Mouse (Mus musculus) G1E (cell line): ENCODE measurements around the gene Ttll8. TPM values are rescaled to one million over a fixed set of nuclear protein-coding genes. Genes with fewer than 3 reads are reported as not detected.

Experiments
- ATAC-seq: 2 replicates; pipeline ENCODE4 v1.8.0; 2016; ENCODE audit warnings: mild to moderate bottlenecking; ENCODE audit not compliant: insufficient number of reproducible peaks, poor library complexity, low FRiP score, severe bottlenecking; ENCODE audit errors: extremely low read depth
- DNase-seq: peaks from one replicate; pipeline ENCODE4 v3.0.0; 2012; ENCODE audit warnings: low spot score
- H3K27me3 ChIP-seq: 2 replicates; pipeline ENCODE4 v1.6.1; 2012; ENCODE audit warnings: mild to moderate bottlenecking, low read length, inconsistent platforms; ENCODE audit not compliant: insufficient read depth
- H3K36me3 ChIP-seq: replicated peaks from 2 replicates; pipeline ENCODE3; 2012; ENCODE audit warnings: mild to moderate bottlenecking, inconsistent platforms
- H3K4me1 ChIP-seq: 2 replicates; pipeline ENCODE4 v1.6.1; 2012; ENCODE audit warnings: low read depth, low read length, inconsistent platforms, mixed read lengths; ENCODE audit not compliant: insufficient read depth
- H3K4me3 ChIP-seq: 2 replicates; pipeline ENCODE4 v1.5.1; 2012; ENCODE audit warnings: low read depth, mild to moderate bottlenecking, inconsistent platforms, low read length, moderate library complexity, mixed read lengths
- H3K9me3 ChIP-seq: replicated peaks from 2 replicates; pipeline ENCODE4 v1.6.1; 2012; ENCODE audit warnings: inconsistent platforms
- CTCF ChIP-seq: IDR thresholded peaks from 2 replicates; pipeline ENCODE4 v1.5.1; 2012; ENCODE audit warnings: low read depth, low read length, inconsistent platforms, mixed read lengths
- GATA1 ChIP-seq: IDR thresholded peaks from 2 replicates; pipeline ENCODE4 v1.6.1; 2012; ENCODE audit warnings: borderline replicate concordance, low read length, inconsistent platforms, mixed read lengths
- GATA2 ChIP-seq: IDR thresholded peaks from 2 replicates; pipeline ENCODE4 v1.6.1; 2012; ENCODE audit warnings: low read depth, low read length, inconsistent platforms, borderline replicate concordance
- POLR2AphosphoS5 ChIP-seq: IDR thresholded peaks from 2 replicates; pipeline ENCODE4 v1.6.1; 2012; ENCODE audit warnings: low read depth, low read length, inconsistent platforms; ENCODE audit not compliant: insufficient replicate concordance
- TAL1 ChIP-seq: conservative IDR thresholded peaks from 2 replicates; pipeline ENCODE4 v1.6.1; 2012; ENCODE audit warnings: low read depth, low read length, inconsistent platforms, mixed read lengths
- polyA plus RNA-seq: library from polyadenylated mRNA; stranded (reverse); fragments of >175 nt; gene quantifications from 2 replicates; pipeline ENCODE4 v1.2.3, GENCODE M21; 2012
- total RNA-seq, 2 experiments: library from RNA; stranded (forward) in 1 of 2; stranded (reverse) in 1 of 2; fragments of 200-1000 nt in 1 of 2; fragments of >200 nt in 1 of 2; fragmentation: Nextera tagmentation in 1 of 2; gene quantifications; 2 replicates each; pipeline ENCODE4 v1.2.3; 2014 to 2017

The Ttll8 gene
- total and polyA plus RNA-seq, 3 experiments: 0.49 TPM; not detected in 2

DNA sequence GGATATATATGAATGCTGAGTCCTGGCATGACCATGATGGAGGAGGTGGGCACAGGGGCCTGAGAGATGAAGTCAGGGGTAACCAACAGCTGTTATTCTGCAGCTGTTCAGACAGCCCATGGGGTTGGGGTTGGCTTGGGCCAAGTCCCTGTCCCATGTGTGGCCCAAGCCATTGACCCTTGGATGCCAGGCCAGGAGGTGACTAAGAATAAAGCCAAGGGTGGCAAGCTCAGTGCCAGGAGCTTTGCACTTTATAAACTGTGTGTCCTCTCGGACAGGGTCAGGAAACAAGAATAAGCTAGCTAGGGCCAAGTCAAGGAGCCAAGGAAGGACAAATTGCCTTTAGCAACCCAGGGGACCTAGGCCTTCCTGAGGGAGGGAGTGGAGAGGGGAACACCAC is 62.0 kb downstream of the Ttll8 start:
- no peak overlapping the region for H3K4me3 ChIP-seq
- TF ChIP-seq GATA2 (no peak), POLR2AphosphoS5 (no peak), TAL1 (no peak), CTCF (no peak), GATA1 (no peak)
- peaks cover 10% of the 10 kb centered on the region for H3K4me1 ChIP-seq
- no peaks in the 10 kb centered on the region for H3K9me3 ChIP-seq
- no peak for DNase-seq
- peaks cover 32% of the 10 kb centered on the region for H3K27me3 ChIP-seq
- ATAC-seq: no peak
- H3K36me3 ChIP-seq: no peaks in the 10 kb centered on the region

DNA sequence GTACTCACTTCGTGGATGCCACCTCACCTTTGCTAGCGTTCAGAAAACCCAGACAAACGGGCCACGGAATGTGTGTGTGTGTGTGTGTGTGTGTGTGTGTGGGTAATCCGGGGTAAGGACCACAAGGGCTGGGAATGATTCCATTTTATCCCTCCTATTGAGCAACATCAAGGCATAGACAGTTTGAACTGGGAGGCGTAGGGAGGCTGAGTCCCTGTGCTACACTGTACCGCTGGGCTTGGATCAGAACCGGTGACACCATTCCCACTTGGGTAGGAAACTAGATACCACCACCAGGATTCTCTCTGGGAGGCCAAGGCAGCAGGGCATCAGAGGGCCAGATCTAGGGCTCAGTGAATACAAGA is 62.6 kb downstream of the Ttll8 start:
- Histone ChIP-seq H3K36me3 (no peaks in the 10 kb centered on the region), H3K9me3 (no peaks in the 10 kb centered on the region), H3K4me3 (no peak overlapping the region), H3K4me1 (peaks cover 10% of the 10 kb centered on the region), H3K27me3 (peaks cover 34% of the 10 kb centered on the region)
- ATAC-seq (no peak), DNase-seq (no peak)
- TF ChIP-seq GATA2: no peak
- TF ChIP-seq GATA1: no peak
- no peak for TF ChIP-seq TAL1
- TF ChIP-seq CTCF: no peak

DNA sequence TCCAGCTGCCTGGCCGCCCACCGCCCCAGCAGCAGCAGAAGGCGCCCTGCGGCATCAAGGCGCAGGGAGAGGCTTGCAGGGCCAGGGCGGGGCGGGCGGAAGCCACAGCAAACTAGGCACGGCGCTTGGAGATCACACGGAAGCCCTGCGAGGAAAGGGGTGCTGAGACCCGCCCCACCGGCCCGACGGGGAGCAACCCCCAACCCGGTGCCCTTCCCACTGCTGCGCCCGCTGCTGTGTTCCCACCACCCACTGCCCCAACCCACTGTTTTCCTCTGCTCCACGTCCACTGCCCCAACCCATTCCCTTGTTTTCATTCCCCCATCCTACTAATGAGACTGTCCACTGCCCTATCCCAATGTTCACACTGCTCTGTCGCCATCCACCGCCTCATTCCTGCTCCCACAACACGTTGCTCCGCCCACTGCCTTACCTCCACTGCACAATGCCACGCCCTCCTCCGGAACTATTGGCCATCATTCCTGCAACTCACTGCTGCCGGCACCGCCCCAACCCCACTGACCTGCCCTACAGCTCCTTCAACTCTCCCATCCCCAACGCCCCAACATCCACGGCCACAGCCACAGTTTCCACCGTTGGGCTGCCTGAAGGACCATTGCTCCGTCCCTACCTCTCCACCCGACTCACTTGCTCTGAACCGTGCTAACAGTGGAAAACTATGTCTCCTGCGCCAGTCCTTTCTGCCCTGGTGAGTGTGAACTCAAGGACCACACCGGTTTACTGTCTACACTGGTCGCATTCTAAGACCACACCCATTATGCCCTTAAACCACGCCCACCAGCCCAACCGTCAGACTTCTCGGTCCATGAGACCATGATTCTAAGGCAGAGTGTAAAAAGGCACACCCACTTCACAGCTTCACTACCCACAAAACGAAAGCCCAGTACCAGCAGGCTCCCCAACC is 63.2 kb downstream of the Ttll8 start:
- TF ChIP-seq GATA1: no peak
- no peak for TF ChIP-seq TAL1
- no peak for TF ChIP-seq POLR2AphosphoS5
- TF ChIP-seq GATA2: no peak
- no peak for TF ChIP-seq CTCF
- Histone ChIP-seq H3K27me3 (peaks cover 35% of the 10 kb centered on the region), H3K4me1 (peaks cover 10% of the 10 kb centered on the region), H3K36me3 (no peaks in the 10 kb centered on the region), H3K9me3 (no peaks in the 10 kb centered on the region), H3K4me3 (peak overlapping the region; percentile 24; the same call in 1 of the 2 replicates)
- no peak for DNase-seq
- no peak for ATAC-seq

DNA sequence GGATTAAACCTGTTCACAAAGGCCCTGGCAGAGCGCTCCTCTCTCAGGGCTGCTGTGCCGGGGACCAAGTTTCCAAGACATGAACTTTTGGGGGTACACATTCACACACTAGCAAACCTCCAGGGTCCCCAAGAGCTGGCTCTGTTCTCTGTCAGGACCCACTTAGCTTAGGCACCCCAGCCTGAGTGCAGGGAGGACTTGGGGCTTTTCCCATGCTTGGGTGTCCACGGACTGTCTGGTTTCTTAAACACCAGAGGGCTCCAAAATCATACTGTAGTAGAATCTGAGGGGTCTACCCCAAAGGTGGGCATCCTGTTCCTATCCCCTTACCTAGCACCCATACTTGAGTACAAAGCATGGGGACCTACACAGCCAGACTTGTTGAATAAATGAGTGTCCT is 64.2 kb downstream of the Ttll8 start:
- no peaks in the 10 kb centered on the region for H3K36me3 ChIP-seq
- peaks cover 10% of the 10 kb centered on the region for H3K4me1 ChIP-seq
- H3K27me3 ChIP-seq: peaks cover 40% of the 10 kb centered on the region
- no peaks in the 10 kb centered on the region for H3K9me3 ChIP-seq
- H3K4me3 ChIP-seq: no peak overlapping the region
- DNase-seq (no peak), ATAC-seq (no peak)
- TF ChIP-seq TAL1 (no peak), CTCF (no peak), GATA1 (no peak), POLR2AphosphoS5 (no peak), GATA2 (no peak)

DNA sequence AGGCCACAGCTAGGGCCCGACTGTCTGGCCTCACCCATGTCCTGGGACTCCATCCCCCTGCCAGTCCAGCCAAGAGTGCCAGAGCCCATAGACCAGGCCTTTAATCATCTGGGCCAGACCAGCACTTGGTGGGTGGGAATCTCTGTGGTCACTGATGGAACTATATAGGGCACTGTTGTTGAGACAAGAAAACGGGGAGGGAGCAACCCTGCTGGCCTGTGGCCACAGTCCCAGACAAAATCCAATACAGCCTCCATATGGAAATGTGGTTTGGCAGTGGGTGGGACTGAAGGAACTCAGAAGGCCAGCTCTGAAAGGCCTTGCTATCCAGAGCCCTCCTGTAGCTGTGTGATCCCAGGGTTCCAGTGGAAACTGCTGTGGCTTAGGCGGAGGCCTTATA is 65.2 kb downstream of the Ttll8 start:
- H3K4me3 ChIP-seq: no peak overlapping the region
- peaks cover 40% of the 10 kb centered on the region for H3K27me3 ChIP-seq
- peaks cover 10% of the 10 kb centered on the region for H3K4me1 ChIP-seq
- DNase-seq: no peak
- no peak for TF ChIP-seq TAL1
- ATAC-seq: no peak
- H3K36me3 ChIP-seq: no peaks in the 10 kb centered on the region
- H3K9me3 ChIP-seq: no peaks in the 10 kb centered on the region

DNA sequence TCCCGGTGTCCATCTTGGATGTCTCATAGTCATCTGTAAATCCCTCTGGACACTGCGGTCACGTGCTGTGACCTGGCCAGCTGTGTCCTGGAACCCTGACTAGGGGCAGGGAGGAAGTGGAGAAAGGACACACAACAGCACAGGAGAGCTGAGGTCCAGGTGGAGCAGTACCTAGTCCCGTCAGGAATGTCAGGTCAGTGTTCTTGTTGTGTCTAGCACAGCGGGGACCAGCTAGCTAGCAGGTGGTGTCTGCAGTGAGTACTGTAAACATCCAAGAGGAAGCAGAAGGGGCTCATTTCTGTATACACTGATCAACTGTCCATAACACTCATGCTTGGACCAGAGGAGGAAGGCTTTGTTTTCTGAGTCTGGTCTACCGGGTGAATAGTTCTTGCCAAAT is 68.8 kb downstream of the Ttll8 start:
- no peaks in the 10 kb centered on the region for H3K4me1 ChIP-seq
- no peaks in the 10 kb centered on the region for H3K9me3 ChIP-seq
- no peak for TF ChIP-seq GATA2
- no peaks in the 10 kb centered on the region for H3K36me3 ChIP-seq
- no peak overlapping the region for H3K4me3 ChIP-seq
- ATAC-seq: no peak
- H3K27me3 ChIP-seq: peaks cover 32% of the 10 kb centered on the region
- DNase-seq: no peak

DNA sequence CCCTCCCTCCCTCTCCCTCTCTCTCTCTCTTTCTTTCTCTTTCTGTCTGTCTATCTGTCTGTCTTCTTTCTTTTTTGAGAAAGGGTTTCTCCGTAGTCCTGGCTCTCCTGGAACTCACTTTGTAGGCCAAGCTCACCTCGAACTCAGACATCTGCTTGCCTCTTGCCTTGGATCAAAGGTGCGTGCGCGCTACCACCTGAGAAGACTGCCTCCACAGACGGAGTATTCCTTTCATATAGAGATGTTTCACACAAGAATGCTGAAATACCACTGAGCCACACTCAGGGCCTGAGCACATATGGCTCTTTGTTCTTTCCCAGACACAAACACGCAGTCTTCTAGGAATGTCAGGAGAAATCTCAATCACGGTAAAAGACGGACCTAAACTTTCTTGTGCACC is 70.9 kb downstream of the Ttll8 start:
- peaks cover 20% of the 10 kb centered on the region for H3K27me3 ChIP-seq
- H3K4me3 ChIP-seq: no peak overlapping the region
- no peak for ATAC-seq
- no peak for DNase-seq
- no peaks in the 10 kb centered on the region for H3K4me1 ChIP-seq
- no peaks in the 10 kb centered on the region for H3K9me3 ChIP-seq
- H3K36me3 ChIP-seq: no peaks in the 10 kb centered on the region
- TF ChIP-seq POLR2AphosphoS5 (no peak), GATA1 (no peak), GATA2 (no peak), CTCF (no peak), TAL1 (no peak)
